In genomic region chr2:109693178-109694115, GRCm38 (mm10) we compare ENCODE assay signal across 8 mouse cellular contexts. TPM values are rescaled to one million over a fixed set of nuclear protein-coding genes. Genes with fewer than 3 reads are reported as not detected.
DNase-seq lines count a peak whose midpoint lies in the region; ATAC-seq and TF ChIP-seq lines count a peak whose summit lies in the region.

No protein-coding gene starts in this region.

- H3K9ac ChIP-seq in heart, embryonic 15.5 days = peak overlapping the region; percentile 49
- peak overlapping the region; percentile 47 for H3K9ac ChIP-seq in lung, embryonic 14.5 days

- no peaks in the 10 kb centered on the region for H3K36me3 ChIP-seq in embryonic facial prominence, embryonic 10.5 days (replicated peaks)
- H3K36me3 ChIP-seq in heart, embryonic 15.5 days = no peaks in the 10 kb centered on the region
- H3K36me3 ChIP-seq in lung, embryonic 14.5 days (ENCODE audit: insufficient read depth) = no peaks in the 10 kb centered on the region

- peak; percentile 18 to 31 for DNase-seq in urinary bladder, adult 18-20 months (ENCODE audit: low spot score in 2 of 2)
- no peak for DNase-seq in urinary bladder, adult 2 months (ENCODE audit: low spot score)
- peak; percentile 84 for DNase-seq in embryonic facial prominence, embryonic 10.5 days (ENCODE audit: low spot score)
- peak; percentile 36 for DNase-seq in kidney, postnatal 14 days
- DNase-seq in lung, embryonic 14.5 days = peak; percentile 65
- peak; percentile 84 for DNase-seq in retina, postnatal 1 day
- no peak for DNase-seq in ovary, postnatal 10 days (ENCODE audit: low spot score)

- peak overlapping the region; percentile 83 for H3K27ac ChIP-seq in embryonic facial prominence, embryonic 10.5 days (replicated peaks)
- H3K27ac ChIP-seq in heart, embryonic 15.5 days = no peak overlapping the region
- H3K27ac ChIP-seq in lung, embryonic 14.5 days (ENCODE audit: low read depth) = no peak overlapping the region

- H3K4me3 ChIP-seq in embryonic facial prominence, embryonic 10.5 days = peak overlapping the region; percentile 74
- peak overlapping the region; percentile 58 for H3K4me3 ChIP-seq in heart, embryonic 15.5 days
- peak overlapping the region; percentile 49 for H3K4me3 ChIP-seq in lung, embryonic 14.5 days (ENCODE audit: low read depth, low read length)

- WGBS in embryonic facial prominence, embryonic 10.5 days = under 1% methylated on average over 67 of the region's 67 CpGs
- WGBS in heart, embryonic 15.5 days = under 1% methylated on average over 67 of the region's 67 CpGs
- under 1% methylated on average over 67 of the region's 67 CpGs for WGBS in lung, embryonic 14.5 days

- ATAC-seq in heart, embryonic 15.5 days (replicated peaks; ENCODE audit: insufficient number of reproducible peaks, insufficient read depth, low FRiP score, low read depth) = peak; percentile 59
- peak; percentile 72 for ATAC-seq in lung, embryonic 14.5 days (ENCODE audit: insufficient read depth)

- no peak for TF ChIP-seq CTCF in lung, embryonic 14.5 days (IDR thresholded peaks at IDR 0.05; ENCODE audit: low read depth)

- H3K4me2 ChIP-seq in heart, embryonic 15.5 days = peak overlapping the region; percentile 95
- H3K4me2 ChIP-seq in lung, embryonic 14.5 days = peak overlapping the region; percentile 81

- H3K9me3 ChIP-seq in embryonic facial prominence, embryonic 10.5 days = no peaks in the 10 kb centered on the region
- no peaks in the 10 kb centered on the region for H3K9me3 ChIP-seq in heart, embryonic 15.5 days (replicated peaks)
- no peaks in the 10 kb centered on the region for H3K9me3 ChIP-seq in lung, embryonic 14.5 days (ENCODE audit: low read depth, low read length)

- H3K4me1 ChIP-seq in embryonic facial prominence, embryonic 10.5 days = peaks cover 44% of the 10 kb centered on the region
- H3K4me1 ChIP-seq in heart, embryonic 15.5 days (replicated peaks) = peaks cover 28% of the 10 kb centered on the region
- no peaks in the 10 kb centered on the region for H3K4me1 ChIP-seq in lung, embryonic 14.5 days (ENCODE audit: insufficient read depth)

- H3K27me3 ChIP-seq in embryonic facial prominence, embryonic 10.5 days (replicated peaks; ENCODE audit: low read depth, poor library complexity, severe bottlenecking) = peaks cover 60% of the 10 kb centered on the region
- peaks cover 39% of the 10 kb centered on the region for H3K27me3 ChIP-seq in heart, embryonic 15.5 days
- H3K27me3 ChIP-seq in lung, embryonic 14.5 days (ENCODE audit: insufficient read depth, low read length) = peaks cover 29% of the 10 kb centered on the region

RNA-seq across cellular contexts. Expression of gene Bdnf, which starts 18.9 kb away (rescaled TPM):
- polyA plus RNA-seq in urinary bladder, adult 2 months (2012; rRNA removed) = 3.3 and 7.1 TPM in 2 replicates
- polyA plus RNA-seq in embryonic facial prominence, embryonic 10.5 days (2016; fragmentation: Nextera tagmentation; extraction: Ambion mirVana) = 3.0 and 3.4 TPM in 2 replicates
- 0.50 and 0.96 TPM in 2 replicates for polyA plus RNA-seq in heart, embryonic 15.5 days (2015; fragmentation: Nextera tagmentation; extraction: Ambion mirVana)
- 0.76 and 0.91 TPM in 2 replicates for polyA plus RNA-seq in lung, embryonic 14.5 days (2014; fragmentation: Nextera tagmentation; extraction: Ambion mirVana)

Comparison
In these comparisons a context has a peak if more than half of its experiments do, and no peak if none do; other contexts are left out.
1. DNase-seq: peak in urinary bladder, adult 18-20 months (2 of 2), embryonic facial prominence, embryonic 10.5 days (single experiment), kidney, postnatal 14 days (single experiment), lung, embryonic 14.5 days (single experiment) and retina, postnatal 1 day (single experiment); none in urinary bladder, adult 2 months (single experiment) and ovary, postnatal 10 days (single experiment).
2. Peak in every context shown above with its lines, with median percentiles within 50 percentile points of each other: H3K4me3 ChIP-seq.